Mouse (Mus musculus) kidney, embryonic 15.5 days (tissue): Measurements from ENCODE around the gene Sh2d6. TPM values are rescaled to one million over a fixed set of nuclear protein-coding genes. Genes with fewer than 3 reads are reported as not detected.
A peak's percentile ranks its signal among the peaks of the same experiment; 100 is the strongest.
"Not testable (repeated sequence)": the region's sequence is repeated elsewhere in the genome, so short reads cannot be mapped to it uniquely, and the experiment has no call there.

Experiments used
- ATAC-seq: fragments of 200-750 bp; cut with Nextera tagmentation; replicated peaks from 2 replicates; pipeline ENCODE4 v1.8.0; 2017; ENCODE audit warnings: moderate TSS enrichment; ENCODE audit not compliant: low FRiP score
- H3K27ac ChIP-seq: fragments of 300-500 bp; sonication (generic); 2 replicates; pipeline ENCODE4 v1.5.1; 2015; ENCODE audit warnings: mild to moderate bottlenecking, inconsistent platforms
- H3K27me3 ChIP-seq: fragments of 300-500 bp; sonication (generic); 2 replicates; pipeline ENCODE4 v1.6.1; 2015; ENCODE audit warnings: inconsistent platforms
- H3K36me3 ChIP-seq: fragments of 300-500 bp; sonication (generic); 2 replicates; pipeline ENCODE4 v1.6.1; 2015; ENCODE audit warnings: inconsistent platforms
- H3K4me1 ChIP-seq: fragments of 300-500 bp; sonication (generic); 2 replicates; pipeline ENCODE4 v1.6.1; 2015; ENCODE audit warnings: inconsistent platforms
- H3K4me2 ChIP-seq: fragments of 300-500 bp; sonication (generic); 2 replicates; pipeline ENCODE4 v1.6.1; 2015; ENCODE audit warnings: moderate library complexity, mild to moderate bottlenecking, inconsistent platforms
- H3K4me3 ChIP-seq: fragments of 300-500 bp; sonication (generic); replicated peaks from 2 replicates; pipeline ENCODE4 v1.5.1; 2015; ENCODE audit warnings: mild to moderate bottlenecking, inconsistent platforms
- H3K9ac ChIP-seq: fragments of 300-500 bp; sonication (generic); 2 replicates; pipeline ENCODE4 v1.6.1; 2015; ENCODE audit warnings: mild to moderate bottlenecking, inconsistent platforms
- H3K9me3 ChIP-seq: fragments of 300-500 bp; sonication (generic); replicated peaks from 2 replicates; pipeline ENCODE4 v1.6.1; 2016; ENCODE audit warnings: inconsistent platforms
- WGBS: fragments of 180-500 bp; shearing (Covaris S2); methylation state at CpG from one replicate; pipeline ENCODE4 v1.1.7; 2015; ENCODE audit warnings: mixed read lengths; 5-methylcytosine and 5-hydroxymethylcytosine counted together
- polyA plus RNA-seq: library from polyadenylated mRNA; unstranded; fragments of >200 nt; fragmentation: Nextera tagmentation; extraction: Ambion mirVana; gene quantifications from 2 replicates; pipeline ENCODE4 v1.2.1, GENCODE M21; 2015

Gene Sh2d6
- polyA plus RNA-seq, 1 experiment from 2014 or later: 0.14 TPM

- H3K9ac ChIP-seq, H3K9me3 ChIP-seq, H3K36me3 ChIP-seq, H3K27me3 ChIP-seq, H3K4me3 ChIP-seq, H3K4me2 ChIP-seq: not testable (repeated sequence)
- Histone ChIP-seq H3K27ac (0 out of 2 replicates have a peak overlapping the region, but pooled peaks have one; percentile 51), H3K4me1 (peaks cover 24% of the 10 kb centered on the region)
- 35% methylated on average over 1 of the region's 1 CpGs for WGBS
- peak; percentile 59 for ATAC-seq
Measured at GRCm38 (mm10) chr6:72533555-72533954, 12.0 kb upstream of the Sh2d6 start.

DNA sequence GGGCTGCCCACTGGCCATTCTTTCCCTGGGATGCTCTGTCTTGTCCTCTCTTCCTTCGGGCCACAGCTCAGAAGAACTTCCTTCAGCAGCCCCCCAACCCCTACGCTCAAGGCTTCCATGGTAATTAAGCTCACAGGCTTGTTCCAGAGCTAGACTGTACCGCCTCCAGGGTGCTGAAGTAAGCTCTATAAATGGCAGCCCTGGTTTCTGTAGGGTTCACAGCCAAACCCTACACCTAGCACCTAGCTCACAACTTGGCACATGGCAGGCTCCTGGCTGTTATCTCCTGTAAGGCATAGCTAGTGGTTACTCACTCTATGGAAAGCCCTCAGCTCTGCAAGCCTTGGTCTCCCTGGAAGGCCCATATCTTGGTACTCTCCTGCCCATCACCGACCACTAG lies 11.1 kb upstream of the Sh2d6 start:
- Histone ChIP-seq H3K27me3 (no peaks in the 10 kb centered on the region), H3K4me3 (no peak overlapping the region), H3K4me1 (peaks cover 15% of the 10 kb centered on the region), H3K9ac (no peak overlapping the region), H3K9me3 (no peaks in the 10 kb centered on the region), H3K36me3 (no peaks in the 10 kb centered on the region), H3K4me2 (no peak overlapping the region), H3K27ac (no peak overlapping the region)
- ATAC-seq: no peak
- WGBS: 78% methylated on average over 4 of the region's 4 CpGs

DNA sequence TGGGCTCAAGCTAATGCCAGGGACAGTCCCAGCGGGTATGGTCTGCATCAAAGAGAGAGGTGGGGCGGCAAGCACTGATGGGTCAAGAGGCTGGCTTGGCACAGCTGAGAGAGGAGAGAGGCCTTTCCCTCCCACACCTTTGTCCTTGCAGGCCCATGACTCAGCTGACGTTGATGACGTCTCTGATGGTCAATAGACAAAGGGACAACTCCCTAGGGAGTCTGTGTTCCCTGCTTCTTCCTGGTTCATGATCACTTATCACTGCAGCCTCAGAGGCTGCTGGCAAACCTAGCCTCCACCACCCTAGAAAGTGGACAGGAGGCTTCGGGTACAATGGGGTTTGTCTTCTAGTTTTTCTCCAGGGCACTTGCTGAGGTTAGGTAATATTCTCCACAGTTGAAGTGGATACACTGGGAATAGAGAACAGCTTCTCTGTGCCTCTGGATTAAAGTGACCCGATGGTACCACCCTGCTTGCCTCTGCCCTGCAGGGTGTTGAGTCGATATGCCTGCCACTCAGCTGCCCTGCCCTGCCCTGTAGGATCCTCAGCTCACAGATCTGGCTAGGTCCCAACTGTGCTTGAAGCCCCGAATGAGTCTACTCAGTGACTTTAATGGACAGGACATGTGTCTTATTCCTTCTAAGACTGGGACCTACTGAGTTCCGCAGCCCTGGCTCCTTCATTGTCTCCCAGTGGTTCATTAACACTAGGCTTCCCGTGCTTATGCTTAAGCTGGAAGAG lies 7.1 kb upstream of the Sh2d6 start:
- H3K9me3 ChIP-seq: no peaks in the 10 kb centered on the region
- H3K27me3 ChIP-seq: no peaks in the 10 kb centered on the region
- no peak for ATAC-seq
- no peaks in the 10 kb centered on the region for H3K36me3 ChIP-seq
- H3K4me2 ChIP-seq: no peak overlapping the region
- H3K4me1 ChIP-seq: peaks cover 3% of the 10 kb centered on the region; the same call in 1 of the 2 replicates
- H3K9ac ChIP-seq: no peak overlapping the region
- H3K27ac ChIP-seq: no peak overlapping the region
- H3K4me3 ChIP-seq: no peak overlapping the region
- 73% methylated on average over 10 of the region's 10 CpGs for WGBS

DNA sequence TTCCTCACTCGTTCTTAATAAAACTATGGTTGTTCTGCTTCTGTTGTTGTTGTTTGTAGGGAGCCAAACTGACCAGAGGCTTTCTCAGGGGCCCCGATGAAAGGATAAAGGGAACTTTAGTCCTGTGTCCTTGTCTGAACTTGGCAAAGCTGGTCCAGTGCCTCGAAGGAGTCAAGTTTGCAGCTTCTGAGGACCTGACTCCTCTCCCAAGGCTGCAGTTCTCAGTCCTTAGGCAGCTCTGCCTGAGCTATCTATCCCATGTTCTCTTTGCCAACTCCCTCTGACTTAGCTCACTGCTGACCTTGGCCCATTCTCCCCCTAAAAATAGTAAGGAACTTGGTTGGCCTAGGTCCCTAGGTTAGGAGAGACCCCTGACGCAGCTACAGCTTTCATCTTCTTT lies 5.6 kb upstream of the Sh2d6 start:
- H3K27me3 ChIP-seq: no peaks in the 10 kb centered on the region
- no peaks in the 10 kb centered on the region for H3K4me1 ChIP-seq
- no peak overlapping the region for H3K9ac ChIP-seq
- H3K4me3 ChIP-seq: no peak overlapping the region
- ATAC-seq: no peak
- 90% methylated on average over 4 of the region's 4 CpGs for WGBS
- H3K27ac ChIP-seq: no peak overlapping the region
- no peak overlapping the region for H3K4me2 ChIP-seq
- no peaks in the 10 kb centered on the region for H3K9me3 ChIP-seq
- H3K36me3 ChIP-seq: no peaks in the 10 kb centered on the region

DNA sequence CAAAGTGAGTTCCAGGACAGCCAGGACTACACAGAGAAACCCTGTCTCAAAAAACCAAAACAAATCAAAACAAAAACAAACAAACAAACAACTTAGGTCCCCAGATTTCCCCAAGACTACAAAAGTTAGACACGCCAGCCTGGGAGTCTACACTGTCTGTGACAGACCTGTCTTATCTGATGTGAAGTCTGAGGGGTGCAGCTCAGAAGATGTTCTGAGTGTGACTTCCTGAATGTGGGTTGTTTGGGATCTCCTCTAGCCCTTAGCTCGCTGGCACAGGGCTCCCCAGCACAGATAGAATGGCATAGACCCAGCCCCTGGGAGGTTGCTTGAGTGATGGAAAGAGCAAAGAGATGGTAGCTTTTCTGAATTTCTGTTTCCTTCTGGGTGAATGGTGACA lies 2.7 kb upstream of the Sh2d6 start:
- H3K9ac ChIP-seq: no peak overlapping the region
- 77% methylated on average over 2 of the region's 2 CpGs for WGBS
- H3K27me3 ChIP-seq: no peaks in the 10 kb centered on the region

GRCm38 (mm10) chr6:72523222-72523621 lies 1.7 kb upstream of the Sh2d6 start:
- Histone ChIP-seq H3K27me3 (no peaks in the 10 kb centered on the region), H3K4me2 (no peak overlapping the region), H3K36me3 (no peaks in the 10 kb centered on the region), H3K4me1 (peaks cover 17% of the 10 kb centered on the region), H3K9ac (no peak overlapping the region), H3K27ac (no peak overlapping the region), H3K4me3 (no peak overlapping the region), H3K9me3 (no peaks in the 10 kb centered on the region)
- no peak for ATAC-seq
- 79% methylated on average over 4 of the region's 4 CpGs for WGBS

More for the DNA sequence above, 2.7 kb upstream of the Sh2d6 start:
- Histone ChIP-seq H3K9me3 (no peaks in the 10 kb centered on the region), H3K27ac (no peak overlapping the region), H3K4me1 (peaks cover 14% of the 10 kb centered on the region), H3K4me3 (no peak overlapping the region), H3K36me3 (no peaks in the 10 kb centered on the region), H3K4me2 (no peak overlapping the region)
- no peak for ATAC-seq

DNA sequence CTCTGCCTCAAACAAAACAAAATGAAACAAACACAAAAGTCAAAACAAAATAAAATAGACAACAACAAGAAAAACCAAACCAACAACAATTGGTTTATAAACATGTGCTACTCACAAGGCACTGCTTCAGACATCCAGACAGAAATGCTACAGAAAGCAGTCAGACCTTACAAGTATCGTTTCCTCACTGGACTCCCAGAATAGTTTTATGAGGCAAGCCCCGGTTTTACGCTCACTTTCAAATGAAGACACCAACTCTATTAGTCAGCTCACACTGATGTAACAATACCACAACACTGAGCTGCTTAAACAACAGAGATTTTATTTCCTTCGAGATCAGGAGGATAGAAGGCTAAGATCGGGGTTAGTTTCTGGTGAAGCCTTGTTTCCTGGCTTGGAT lies 781 bp upstream of the Sh2d6 start:
- Histone ChIP-seq H3K27ac (no peak overlapping the region), H3K9ac (no peak overlapping the region), H3K9me3 (no peaks in the 10 kb centered on the region), H3K27me3 (no peaks in the 10 kb centered on the region), H3K4me2 (no peak overlapping the region), H3K4me1 (peaks cover 17% of the 10 kb centered on the region), H3K4me3 (no peak overlapping the region), H3K36me3 (no peaks in the 10 kb centered on the region)
- ATAC-seq: no peak
- 63% methylated on average over 5 of the region's 5 CpGs for whole genome bisulfite sequencing

- 91% methylated on average over 5 of the region's 5 CpGs for WGBS
- Histone ChIP-seq H3K4me1 (peaks cover 17% of the 10 kb centered on the region), H3K9me3 (no peaks in the 10 kb centered on the region), H3K4me2 (no peak overlapping the region), H3K27ac (no peak overlapping the region), H3K27me3 (no peaks in the 10 kb centered on the region), H3K36me3 (no peaks in the 10 kb centered on the region), H3K4me3 (no peak overlapping the region), H3K9ac (no peak overlapping the region)
- no peak for ATAC-seq
Measured at GRCm38 (mm10) chr6:72520904-72521303, 603 bp downstream of the Sh2d6 start.

DNA sequence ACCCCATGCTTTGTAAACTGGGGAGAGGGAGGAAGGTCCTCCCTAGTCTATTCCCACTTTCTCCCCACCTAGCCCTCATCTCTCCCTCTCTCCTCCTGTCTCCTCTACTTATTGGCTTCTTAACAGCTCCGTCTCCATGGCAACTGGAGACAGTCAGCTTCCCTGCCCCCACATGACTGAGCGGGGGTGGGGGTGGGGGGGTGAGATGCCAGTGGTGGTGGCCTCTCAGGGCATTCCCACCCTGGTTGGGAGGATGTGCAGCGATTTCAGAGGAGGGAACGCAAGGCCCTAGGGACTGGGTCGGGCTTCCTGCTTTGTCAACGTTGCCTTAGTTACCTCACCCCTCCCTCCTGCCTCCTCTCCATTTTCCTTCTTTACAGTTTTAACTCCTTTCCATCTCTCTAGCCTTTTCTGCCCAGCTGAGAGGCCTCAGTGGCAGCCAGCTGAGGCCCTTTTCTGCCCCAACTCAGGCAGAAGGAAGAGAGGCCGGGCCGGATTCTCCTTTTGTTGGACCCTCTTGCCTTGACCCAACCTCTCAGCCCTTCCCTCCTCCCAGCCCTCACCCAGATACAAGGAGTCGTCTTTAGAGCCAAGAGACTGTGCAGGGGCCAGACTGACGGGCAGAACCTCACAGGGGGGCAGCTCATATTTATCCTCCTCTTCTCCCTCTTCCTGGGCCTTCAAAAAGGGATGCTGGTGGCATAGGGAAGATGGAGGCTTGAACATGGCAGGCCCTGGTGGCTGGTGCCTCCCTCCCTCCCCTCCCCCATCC lies 1.4 kb downstream of the Sh2d6 start:
- peak overlapping the region; percentile 54 for H3K27ac ChIP-seq
- no peak overlapping the region for H3K4me3 ChIP-seq
- H3K4me2 ChIP-seq: peak overlapping the region; percentile 31
- peaks cover 17% of the 10 kb centered on the region for H3K4me1 ChIP-seq
- peak; percentile 72; the same call in 1 of the 2 replicates for ATAC-seq
- H3K27me3 ChIP-seq: no peaks in the 10 kb centered on the region
- no peaks in the 10 kb centered on the region for H3K9me3 ChIP-seq
- H3K36me3 ChIP-seq: no peaks in the 10 kb centered on the region
- no peak overlapping the region for H3K9ac ChIP-seq
- 11% methylated on average over 10 of the region's 10 CpGs for WGBS

GRCm38 (mm10) chr6:72519303-72519702 lies 2.2 kb downstream of the Sh2d6 start:
- H3K4me2 ChIP-seq: no peak overlapping the region
- H3K27ac ChIP-seq: no peak overlapping the region
- 30% methylated on average over 8 of the region's 8 CpGs for WGBS
- H3K9me3 ChIP-seq: no peaks in the 10 kb centered on the region
- no peak for ATAC-seq
- H3K27me3 ChIP-seq: no peaks in the 10 kb centered on the region
- H3K4me1 ChIP-seq: peaks cover 17% of the 10 kb centered on the region
- no peak overlapping the region for H3K4me3 ChIP-seq
- no peaks in the 10 kb centered on the region for H3K36me3 ChIP-seq
- no peak overlapping the region for H3K9ac ChIP-seq

DNA sequence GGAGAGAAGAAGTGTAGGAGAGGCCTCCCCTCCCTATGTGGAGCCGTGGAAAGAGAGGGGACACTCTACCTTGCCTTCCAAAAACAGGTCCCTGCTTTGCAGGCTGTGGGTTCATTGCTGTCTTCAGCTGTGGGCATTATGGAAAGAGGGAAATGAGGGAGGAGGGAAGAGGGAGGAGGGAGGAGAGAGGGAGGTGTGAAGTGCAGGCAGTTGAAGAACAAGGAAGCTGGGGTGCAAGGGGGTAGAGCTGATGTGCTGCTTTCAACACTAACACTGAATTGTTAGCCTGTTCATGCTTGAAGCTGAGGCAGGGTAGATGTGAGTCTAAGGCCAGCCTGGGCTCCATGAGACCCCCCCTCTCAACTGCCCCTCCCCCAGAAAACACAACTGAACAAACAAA lies 2.7 kb downstream of the Sh2d6 start:
- no peaks in the 10 kb centered on the region for H3K9me3 ChIP-seq
- ATAC-seq: no peak
- no peak overlapping the region for H3K27ac ChIP-seq
- peaks cover 20% of the 10 kb centered on the region for H3K4me1 ChIP-seq
- H3K36me3 ChIP-seq: no peaks in the 10 kb centered on the region
- no peak overlapping the region for H3K4me2 ChIP-seq
- H3K9ac ChIP-seq: no peak overlapping the region
- no peaks in the 10 kb centered on the region for H3K27me3 ChIP-seq
- WGBS: 76% methylated on average over 1 of the region's 1 CpGs
- no peak overlapping the region for H3K4me3 ChIP-seq

DNA sequence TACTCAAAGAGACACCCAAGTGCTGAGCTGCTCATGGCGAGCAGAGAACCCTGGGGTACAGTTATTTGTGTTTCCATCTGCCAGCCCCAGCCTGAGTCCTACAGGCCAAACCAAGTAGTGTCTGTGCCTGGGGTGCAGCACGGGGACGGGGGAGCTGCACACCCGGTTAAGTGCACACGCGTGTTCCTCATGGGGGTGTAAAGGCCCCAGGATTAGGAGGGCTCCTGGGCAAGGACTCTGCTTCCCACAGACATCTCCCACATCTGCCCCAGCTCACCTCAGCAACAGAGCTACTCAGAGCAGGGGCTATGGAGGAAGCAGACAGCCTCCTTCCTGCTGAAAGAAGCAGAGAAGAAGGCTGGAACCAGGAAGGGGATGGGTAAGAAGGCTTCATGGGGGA lies 5.9 kb downstream of the Sh2d6 start:
- H3K36me3 ChIP-seq: no peaks in the 10 kb centered on the region
- WGBS: 93% methylated on average over 6 of the region's 6 CpGs
- H3K27ac ChIP-seq: no peak overlapping the region
- H3K4me3 ChIP-seq: no peak overlapping the region
- no peaks in the 10 kb centered on the region for H3K27me3 ChIP-seq
- H3K9me3 ChIP-seq: no peaks in the 10 kb centered on the region
- no peak overlapping the region for H3K9ac ChIP-seq
- ATAC-seq: no peak
- peaks cover 46% of the 10 kb centered on the region for H3K4me1 ChIP-seq
- H3K4me2 ChIP-seq: no peak overlapping the region
